Mouse (Mus musculus) intestine, embryonic 16.5 days (tissue): Measurements from ENCODE around the gene Aff1. TPM values are rescaled to one million over a fixed set of nuclear protein-coding genes. Genes with fewer than 3 reads are reported as not detected.

Experiments used
- ATAC-seq: fragments of 200-750 bp; cut with Nextera tagmentation; 2 replicates; pipeline ENCODE4 v1.8.0; 2017; ENCODE audit warnings: moderate TSS enrichment, moderate library complexity
- H3K27ac ChIP-seq: fragments of 300-500 bp; sonication (generic); 2 replicates; pipeline ENCODE4 v1.5.1; 2014; ENCODE audit warnings: mild to moderate bottlenecking, low read length
- H3K27me3 ChIP-seq: fragments of 300-500 bp; sonication (generic); replicated peaks from 2 replicates; pipeline ENCODE4 v1.6.1; 2014; ENCODE audit warnings: low read length, control low read depth, mixed read lengths; ENCODE audit not compliant: control insufficient read depth, insufficient read depth
- H3K36me3 ChIP-seq: fragments of 300-500 bp; sonication (generic); 2 replicates; pipeline ENCODE4 v1.6.1; 2014; ENCODE audit warnings: low read length, control low read depth; ENCODE audit not compliant: control insufficient read depth, insufficient read depth
- H3K4me1 ChIP-seq: fragments of 300-500 bp; sonication (generic); 2 replicates; pipeline ENCODE4 v1.6.1; 2014; ENCODE audit warnings: low read length, control low read depth, mixed read lengths; ENCODE audit not compliant: control insufficient read depth, insufficient read depth
- H3K4me2 ChIP-seq: fragments of 300-500 bp; sonication (generic); 2 replicates; pipeline ENCODE4 v1.6.1; 2014; ENCODE audit warnings: low read depth, low read length, control low read depth
- H3K4me3 ChIP-seq: fragments of 300-500 bp; sonication (generic); 2 replicates; pipeline ENCODE4 v1.5.1; 2014; ENCODE audit warnings: mild to moderate bottlenecking, low read length
- H3K9ac ChIP-seq: fragments of 300-500 bp; sonication (generic); 2 replicates; pipeline ENCODE4 v1.6.1; 2014; ENCODE audit warnings: low read depth, low read length
- H3K9me3 ChIP-seq: fragments of 300-500 bp; sonication (generic); 2 replicates; pipeline ENCODE4 v1.6.1; 2016; ENCODE audit warnings: low read length, control low read depth; ENCODE audit not compliant: control insufficient read depth
- WGBS: fragments of 180-500 bp; shearing (Covaris S2); extraction: QIAGEN DNeasy Blood & Tissue Kit; methylation state at CpG from one replicate; pipeline ENCODE4 v1.1.7; 2014; 5-methylcytosine and 5-hydroxymethylcytosine counted together
- polyA plus RNA-seq: library from polyadenylated mRNA; unstranded; fragments of >200 nt; fragmentation: Nextera tagmentation; extraction: Ambion mirVana; gene quantifications from 2 replicates; pipeline ENCODE4 v1.2.1, GENCODE M21; 2015

Gene Aff1
- polyA plus RNA-seq, 1 experiment from 2014 or later, result 3.9 TPM

DNA sequence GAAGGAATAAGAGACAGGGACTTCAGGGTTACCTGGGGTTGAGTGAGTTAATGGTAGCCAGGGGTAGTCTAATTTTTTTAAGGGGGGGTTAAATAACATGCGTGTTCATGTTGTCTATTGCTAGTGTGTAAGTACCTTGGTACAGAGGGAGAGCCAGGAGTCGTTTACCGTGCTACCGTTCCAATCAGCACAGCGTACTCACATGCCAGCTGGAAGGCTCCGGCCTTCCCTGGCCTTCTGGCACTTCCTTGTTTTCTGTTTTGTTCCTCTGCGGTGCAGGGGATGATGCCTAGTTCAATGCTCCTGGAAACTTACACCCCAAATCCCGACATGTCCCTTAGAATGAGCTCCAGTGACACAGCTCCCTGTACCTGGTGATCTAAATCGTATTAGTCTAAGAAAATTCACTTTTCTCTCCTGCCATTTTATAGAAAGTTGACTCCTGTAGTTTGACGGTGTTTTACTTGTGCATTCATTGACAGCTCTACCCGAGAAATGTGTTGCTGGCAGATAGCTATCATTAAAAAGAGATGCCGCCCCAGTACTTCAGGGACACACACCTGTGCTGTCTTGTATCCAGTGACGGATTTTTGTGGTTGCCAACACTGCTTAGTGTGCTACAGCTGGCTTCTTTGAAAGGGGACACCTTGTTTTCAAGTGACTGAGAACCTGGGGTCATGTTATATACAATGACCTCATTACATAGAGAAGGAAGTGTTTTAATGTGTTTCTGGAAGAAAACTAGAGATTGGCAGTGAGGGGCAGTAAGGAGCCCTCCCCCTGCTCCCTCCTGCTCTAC lies 129.5 kb downstream of the Aff1 start:
- 60% methylated on average over 13 of the region's 13 CpGs for WGBS
- no peak overlapping the region for H3K4me3 ChIP-seq
- no peaks in the 10 kb centered on the region for H3K36me3 ChIP-seq
- ATAC-seq, result 0 out of 2 replicates have a peak, but pooled peaks have one; percentile 38
- H3K4me2 ChIP-seq, result no peak overlapping the region
- no peaks in the 10 kb centered on the region for H3K9me3 ChIP-seq
- no peak overlapping the region for H3K9ac ChIP-seq
- H3K27me3 ChIP-seq, result no peaks in the 10 kb centered on the region
- peaks cover 6% of the 10 kb centered on the region; the same call in 1 of the 2 replicates for H3K4me1 ChIP-seq
- H3K27ac ChIP-seq, result no peak overlapping the region

GRCm38 (mm10) chr5:103822949-103823348 lies 130.8 kb downstream of the Aff1 start:
- no peak overlapping the region for H3K4me3 ChIP-seq
- H3K9me3 ChIP-seq, result no peaks in the 10 kb centered on the region
- 92% methylated on average over 5 of the region's 5 CpGs for WGBS
- H3K4me1 ChIP-seq, result peaks cover 6% of the 10 kb centered on the region; the same call in 1 of the 2 replicates
- no peak overlapping the region for H3K4me2 ChIP-seq
- no peaks in the 10 kb centered on the region for H3K36me3 ChIP-seq
- H3K27me3 ChIP-seq, result no peaks in the 10 kb centered on the region
- ATAC-seq, result no peak
- H3K9ac ChIP-seq, result no peak overlapping the region
- H3K27ac ChIP-seq, result no peak overlapping the region

DNA sequence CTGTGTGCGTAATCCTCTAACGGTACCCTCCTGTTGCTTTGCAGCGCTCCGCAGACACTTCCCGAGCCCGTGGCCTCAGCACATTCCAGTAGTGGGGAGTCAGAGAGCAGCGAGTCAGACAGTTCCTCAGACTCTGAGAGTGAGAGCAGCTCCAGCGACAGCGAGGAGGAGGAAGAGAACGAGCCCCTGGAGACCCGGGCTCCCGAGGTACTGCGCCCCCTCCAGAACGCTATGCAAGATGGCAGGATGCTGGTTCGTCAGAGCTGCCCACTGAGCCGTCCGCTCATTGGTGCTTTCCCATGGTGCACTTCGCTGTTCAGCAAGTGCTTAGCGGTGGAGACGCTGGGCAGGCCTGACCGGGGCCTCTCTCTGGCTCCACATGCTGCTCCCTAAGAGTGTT lies 136.1 kb downstream of the Aff1 start:
- no peaks in the 10 kb centered on the region for H3K27me3 ChIP-seq
- ATAC-seq, result no peak
- H3K36me3 ChIP-seq, result 0 out of 2 replicates have a peak, but pooled peaks cover under 1% of the 10 kb centered on the region
- H3K27ac ChIP-seq, result no peak overlapping the region
- no peak overlapping the region for H3K4me3 ChIP-seq
- 80% methylated on average over 21 of the region's 21 CpGs for WGBS
- H3K4me1 ChIP-seq, result no peaks in the 10 kb centered on the region; the same call in 1 of the 2 replicates
- H3K9ac ChIP-seq, result no peak overlapping the region
- H3K9me3 ChIP-seq, result no peaks in the 10 kb centered on the region
- H3K4me2 ChIP-seq, result no peak overlapping the region

DNA sequence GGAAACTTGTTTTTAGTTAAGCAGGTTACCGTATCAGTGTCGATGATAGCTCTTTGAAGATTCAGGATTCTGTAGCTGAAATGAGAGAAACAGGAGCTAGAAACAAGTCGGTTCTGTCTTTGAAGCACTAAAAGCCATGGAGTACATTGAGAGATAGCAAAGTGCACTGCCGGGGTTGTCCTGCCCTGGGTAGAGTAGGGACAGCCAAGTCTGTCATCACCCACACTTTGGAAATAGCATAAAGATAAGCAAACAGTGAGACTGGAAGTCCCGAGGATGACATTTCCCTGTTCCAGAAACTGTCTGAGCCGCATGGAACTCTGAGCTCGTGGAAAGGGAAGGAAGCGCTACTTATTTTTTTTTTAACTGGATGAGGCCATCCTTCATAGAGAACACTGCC lies 136.6 kb downstream of the Aff1 start:
- Histone ChIP-seq H3K27me3 (no peaks in the 10 kb centered on the region), H3K4me2 (no peak overlapping the region), H3K9me3 (no peaks in the 10 kb centered on the region), H3K27ac (no peak overlapping the region), H3K4me1 (no peaks in the 10 kb centered on the region; the same call in 1 of the 2 replicates), H3K36me3 (peaks cover 4% of the 10 kb centered on the region; the same call in 1 of the 2 replicates), H3K4me3 (no peak overlapping the region), H3K9ac (no peak overlapping the region)
- 72% methylated on average over 8 of the region's 8 CpGs for WGBS
- no peak for ATAC-seq

GRCm38 (mm10) chr5:103829158-103829557 lies 137.0 kb downstream of the Aff1 start:
- H3K9me3 ChIP-seq, result no peaks in the 10 kb centered on the region
- ATAC-seq, result no peak
- no peaks in the 10 kb centered on the region for H3K27me3 ChIP-seq
- 89% methylated on average over 12 of the region's 12 CpGs for whole genome bisulfite sequencing
- no peak overlapping the region for H3K4me2 ChIP-seq
- no peak overlapping the region for H3K27ac ChIP-seq
- no peaks in the 10 kb centered on the region; the same call in 1 of the 2 replicates for H3K4me1 ChIP-seq
- no peak overlapping the region for H3K4me3 ChIP-seq
- H3K36me3 ChIP-seq, result peaks cover 7% of the 10 kb centered on the region; the same call in 1 of the 2 replicates
- H3K9ac ChIP-seq, result no peak overlapping the region

DNA sequence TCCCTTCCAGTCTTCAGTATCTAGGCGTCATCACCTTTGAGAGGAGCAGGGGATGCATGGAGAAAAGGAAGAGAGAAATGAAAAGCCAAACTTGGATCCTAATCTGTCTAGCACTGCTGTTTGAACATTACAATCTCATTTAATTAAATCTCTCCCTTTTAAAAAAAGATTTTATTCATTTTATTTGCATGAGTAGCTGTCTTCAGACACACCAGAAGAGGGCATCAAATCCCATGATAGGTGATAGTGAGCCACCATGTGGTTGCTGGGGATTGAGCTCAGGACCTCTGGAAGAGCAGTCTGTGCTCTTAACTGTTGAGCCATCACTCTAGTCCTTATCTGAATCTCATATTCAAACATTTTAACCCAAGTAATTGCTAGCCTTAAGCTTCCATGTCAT lies 138.7 kb downstream of the Aff1 start:
- Histone ChIP-seq H3K4me1 (no peaks in the 10 kb centered on the region), H3K4me3 (no peak overlapping the region), H3K27ac (no peak overlapping the region), H3K27me3 (no peaks in the 10 kb centered on the region), H3K9me3 (no peaks in the 10 kb centered on the region), H3K4me2 (no peak overlapping the region), H3K36me3 (peaks cover 7% of the 10 kb centered on the region; the same call in 1 of the 2 replicates), H3K9ac (no peak overlapping the region)
- ATAC-seq, result no peak
- 100% methylated on average over 1 of the region's 1 CpGs for WGBS

- no peak for ATAC-seq
- H3K4me1 ChIP-seq, result no peaks in the 10 kb centered on the region
- H3K36me3 ChIP-seq, result peaks cover 7% of the 10 kb centered on the region
- WGBS, result 84% methylated on average over 15 of the region's 15 CpGs
- H3K27ac ChIP-seq, result no peak overlapping the region
- no peak overlapping the region for H3K4me2 ChIP-seq
- H3K9me3 ChIP-seq, result no peaks in the 10 kb centered on the region
- no peaks in the 10 kb centered on the region for H3K27me3 ChIP-seq
- H3K9ac ChIP-seq, result no peak overlapping the region
- no peak overlapping the region for H3K4me3 ChIP-seq
These were observed 143.4 kb downstream of the Aff1 start for GRCm38 (mm10) chr5:103835471-103836147.

DNA sequence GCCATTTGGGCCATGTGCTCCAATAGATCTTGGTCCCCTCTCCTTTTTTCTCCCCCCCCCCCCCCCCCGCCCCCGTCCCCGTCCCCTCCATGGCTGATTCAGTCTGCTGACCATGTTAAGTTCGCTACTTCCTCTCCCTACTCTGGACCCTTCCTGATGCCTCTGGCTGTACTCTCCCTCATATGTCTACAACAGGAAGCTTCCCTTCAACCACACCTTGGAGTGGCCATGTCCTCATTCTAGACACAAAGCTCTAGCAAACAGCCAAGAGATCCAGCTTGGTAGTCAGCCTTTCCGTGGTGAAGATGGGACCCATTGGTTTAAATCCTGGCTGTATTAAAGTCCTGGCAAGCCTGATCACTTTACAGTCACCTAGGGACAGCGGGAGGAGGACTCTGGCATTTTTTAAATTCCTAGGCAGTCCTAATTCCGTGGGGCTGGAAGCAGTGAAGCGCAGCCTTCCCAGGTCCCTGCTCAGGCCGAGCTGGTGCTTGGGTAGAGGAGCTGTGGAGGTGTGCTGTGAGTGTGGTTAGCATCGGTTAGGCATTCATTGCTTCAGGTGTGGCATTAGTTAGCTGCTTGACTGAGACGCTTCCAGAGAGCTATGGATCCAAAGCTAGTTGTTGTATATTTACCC lies 144.1 kb downstream of the Aff1 start:
- Histone ChIP-seq H3K27ac (no peak overlapping the region), H3K9me3 (no peaks in the 10 kb centered on the region), H3K27me3 (no peaks in the 10 kb centered on the region), H3K4me2 (no peak overlapping the region), H3K9ac (no peak overlapping the region), H3K4me3 (no peak overlapping the region), H3K4me1 (no peaks in the 10 kb centered on the region), H3K36me3 (peaks cover 7% of the 10 kb centered on the region)
- ATAC-seq, result no peak
- WGBS, result 61% methylated on average over 10 of the region's 11 CpGs

- H3K27ac ChIP-seq, result no peak overlapping the region
- H3K4me3 ChIP-seq, result no peak overlapping the region
- H3K27me3 ChIP-seq, result no peaks in the 10 kb centered on the region
- peaks cover 3% of the 10 kb centered on the region for H3K36me3 ChIP-seq
- WGBS, result 83% methylated on average over 15 of the region's 15 CpGs
- H3K4me2 ChIP-seq, result no peak overlapping the region
- no peak overlapping the region for H3K9ac ChIP-seq
- H3K4me1 ChIP-seq, result no peaks in the 10 kb centered on the region
- peak; percentile 52 for ATAC-seq
- H3K9me3 ChIP-seq, result no peaks in the 10 kb centered on the region
These were observed 146.5 kb downstream of the Aff1 start for GRCm38 (mm10) chr5:103838550-103839264.
